Mouse (Mus musculus): Measurements from ENCODE around the gene Jam3. TPM values are rescaled to one million over a fixed set of nuclear protein-coding genes. Genes with fewer than 3 reads are reported as not detected.

Jam3 gene
- total RNA-seq, 2 experiments from 2014 or later = not detected

GRCm38 (mm10) chr9:27058341-27058740, 96.9 kb downstream of the Jam3 start:
- ATAC-seq (replicated peaks; ENCODE audit: low FRiP score, poor library complexity, severe bottlenecking) = no peak

- ATAC-seq (replicated peaks; ENCODE audit: low FRiP score, poor library complexity, severe bottlenecking) = no peak
Observed at GRCm38 (mm10) chr9:27049492-27049891, 105.7 kb downstream of the Jam3 start.

Other genes starting within 250 kb of the Jam3 start
- gene Gm1110, start 232.3 kb downstream of the Jam3 start, total RNA-seq (2015; ENCODE audit: low replicate concordance) = not detected in 2 replicates
- gene Gm1110, start 232.3 kb downstream of the Jam3 start, total RNA-seq (2017; ENCODE audit: low replicate concordance) = not detected in 2 replicates
- 1.1 TPM in 1 of 2 replicates, not detected in the other for gene Acad8, start 155.9 kb downstream of the Jam3 start, total RNA-seq (2015; ENCODE audit: low replicate concordance)
- 1.9 and 4.8 TPM in 2 replicates for gene Acad8, start 155.9 kb downstream of the Jam3 start, total RNA-seq (2017; ENCODE audit: low replicate concordance)
- 4.6 and 9.7 TPM in 2 replicates for gene Thyn1, start 155.7 kb downstream of the Jam3 start, total RNA-seq (2015; ENCODE audit: low replicate concordance)
- gene Thyn1, start 155.7 kb downstream of the Jam3 start, total RNA-seq (2017; ENCODE audit: low replicate concordance) = 3.6 and 10.3 TPM in 2 replicates
- gene Vps26b, start 125.4 kb downstream of the Jam3 start, total RNA-seq (2015; ENCODE audit: low replicate concordance) = 10.1 and 15.1 TPM in 2 replicates
- 10.0 and 14.7 TPM in 2 replicates for gene Vps26b, start 125.4 kb downstream of the Jam3 start, total RNA-seq (2017; ENCODE audit: low replicate concordance)
- gene Ncapd3, start 125.2 kb downstream of the Jam3 start, total RNA-seq (2015; ENCODE audit: low replicate concordance) = 406 and 456 TPM in 2 replicates
- 245 and 279 TPM in 2 replicates for gene Ncapd3, start 125.2 kb downstream of the Jam3 start, total RNA-seq (2017; ENCODE audit: low replicate concordance)
- gene Igsf9b, start 143.8 kb upstream of the Jam3 start, total RNA-seq (2015; ENCODE audit: low replicate concordance) = not detected in 2 replicates
- gene Igsf9b, start 143.8 kb upstream of the Jam3 start, total RNA-seq (2017; ENCODE audit: low replicate concordance) = not detected in 2 replicates
- not detected in 2 replicates for gene Spata19, start 241.4 kb upstream of the Jam3 start, total RNA-seq (2015; ENCODE audit: low replicate concordance)
- not detected in 2 replicates for gene Spata19, start 241.4 kb upstream of the Jam3 start, total RNA-seq (2017; ENCODE audit: low replicate concordance)

All from erythroid progenitor cell, adult 5-6 weeks (primary cell).